Mouse (Mus musculus) common myeloid progenitor, adult 5-6 weeks (primary cell): Measurements from ENCODE around the gene Vgll1. TPM values are rescaled to one million over a fixed set of nuclear protein-coding genes. Genes with fewer than 3 reads are reported as not detected.

Experiments used
- ATAC-seq: replicated peaks from 2 replicates; pipeline ENCODE4 v1.8.0; 2016; ENCODE audit warnings: low read depth, mild to moderate bottlenecking, moderate TSS enrichment, inconsistent platforms; ENCODE audit not compliant: poor library complexity, severe bottlenecking
- total RNA-seq: library from RNA; stranded (forward); fragments of 200-1000, 187-1606 nt; gene quantifications from 2 replicates; pipeline ENCODE4 v1.2.3, GENCODE M21; 2017

Vgll1 gene
- total RNA-seq = not detected in 2 replicates

DNA sequence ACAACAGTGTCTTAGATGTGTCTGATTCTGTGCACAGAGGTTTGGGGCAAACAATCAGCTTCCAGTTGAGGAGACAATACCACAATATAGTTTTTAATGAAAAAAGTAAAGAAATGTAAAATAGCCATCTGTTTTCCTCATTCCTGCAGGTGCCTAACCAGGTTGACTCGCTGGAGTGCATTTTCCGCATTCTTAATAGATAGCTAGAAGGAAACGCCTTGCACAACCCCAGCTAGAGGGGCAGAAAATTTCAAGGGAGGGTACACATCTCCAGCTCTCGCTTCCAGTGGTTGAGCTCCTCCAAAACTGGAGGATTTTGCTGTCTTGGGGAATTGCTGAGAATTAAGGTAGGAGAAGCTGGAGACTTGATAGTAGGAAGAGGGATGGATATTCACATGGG is at the start of gene Vgll1:
Gene Vgll1 (plus strand): TSS at position 301 of the 400 bp plus-strand sequence.
- no peak for ATAC-seq

DNA sequence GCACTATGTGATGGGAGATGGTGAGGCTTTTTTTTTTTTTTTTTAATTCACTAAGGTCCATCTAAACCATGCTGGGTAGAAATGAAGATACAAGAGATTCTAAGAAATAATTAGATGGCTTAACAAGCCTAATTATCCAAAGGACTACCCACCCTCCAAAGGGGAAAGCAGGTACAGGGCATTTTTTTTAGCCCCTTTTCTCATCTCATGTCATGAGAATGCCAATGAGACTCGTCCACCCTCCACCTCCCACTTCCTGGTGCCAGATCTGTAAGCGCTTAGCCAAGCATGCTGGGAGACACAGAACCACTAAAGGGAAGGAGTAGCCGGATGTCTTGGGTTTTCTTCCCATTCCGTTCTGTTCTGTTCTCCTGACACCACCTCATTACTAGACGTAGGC is 45.1 kb upstream of the Vgll1 start, which contains the start of gene Brs3:
Gene Brs3 (plus strand): TSS at position 301 of the 400 bp plus-strand sequence.
- ATAC-seq = no peak

DNA sequence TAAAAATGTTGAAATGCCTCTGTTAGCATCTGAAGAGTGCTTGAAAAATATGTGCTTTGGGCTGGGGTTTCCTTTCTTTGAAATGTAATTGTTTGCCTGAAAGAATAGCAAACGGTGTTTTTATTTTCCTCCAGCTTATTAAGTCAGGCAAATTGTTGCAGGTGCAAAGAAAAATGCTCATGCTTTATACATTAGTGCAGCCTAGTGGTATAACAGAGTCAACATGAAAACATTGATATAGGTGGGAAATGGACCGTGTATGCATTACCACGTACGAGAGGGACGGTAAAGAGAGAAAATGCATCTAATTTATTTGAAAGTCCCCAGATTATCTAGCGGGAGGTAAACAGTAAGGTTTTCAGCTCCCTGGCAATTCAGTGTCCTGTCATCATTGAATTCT is 44.0 kb upstream of the Vgll1 start:
- no peak for ATAC-seq

DNA sequence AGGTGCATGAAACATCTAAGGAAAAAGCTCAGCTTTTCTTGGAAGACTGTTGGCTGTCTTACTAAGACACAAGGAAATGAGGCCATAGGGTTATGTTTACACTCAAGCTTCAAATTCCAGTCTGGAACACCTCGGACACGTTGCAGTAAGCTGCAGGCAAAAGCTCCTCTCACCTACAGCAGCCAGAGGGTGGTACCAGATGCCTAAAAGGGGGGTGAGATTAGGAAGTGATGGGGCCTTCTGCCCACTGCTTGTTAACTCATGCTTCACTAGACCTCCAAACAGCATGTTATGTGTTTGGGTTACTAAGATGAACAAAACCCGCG is 35.1 kb upstream of the Vgll1 start:
- peak; percentile 46; the same call in 1 of the 2 replicates for ATAC-seq

DNA sequence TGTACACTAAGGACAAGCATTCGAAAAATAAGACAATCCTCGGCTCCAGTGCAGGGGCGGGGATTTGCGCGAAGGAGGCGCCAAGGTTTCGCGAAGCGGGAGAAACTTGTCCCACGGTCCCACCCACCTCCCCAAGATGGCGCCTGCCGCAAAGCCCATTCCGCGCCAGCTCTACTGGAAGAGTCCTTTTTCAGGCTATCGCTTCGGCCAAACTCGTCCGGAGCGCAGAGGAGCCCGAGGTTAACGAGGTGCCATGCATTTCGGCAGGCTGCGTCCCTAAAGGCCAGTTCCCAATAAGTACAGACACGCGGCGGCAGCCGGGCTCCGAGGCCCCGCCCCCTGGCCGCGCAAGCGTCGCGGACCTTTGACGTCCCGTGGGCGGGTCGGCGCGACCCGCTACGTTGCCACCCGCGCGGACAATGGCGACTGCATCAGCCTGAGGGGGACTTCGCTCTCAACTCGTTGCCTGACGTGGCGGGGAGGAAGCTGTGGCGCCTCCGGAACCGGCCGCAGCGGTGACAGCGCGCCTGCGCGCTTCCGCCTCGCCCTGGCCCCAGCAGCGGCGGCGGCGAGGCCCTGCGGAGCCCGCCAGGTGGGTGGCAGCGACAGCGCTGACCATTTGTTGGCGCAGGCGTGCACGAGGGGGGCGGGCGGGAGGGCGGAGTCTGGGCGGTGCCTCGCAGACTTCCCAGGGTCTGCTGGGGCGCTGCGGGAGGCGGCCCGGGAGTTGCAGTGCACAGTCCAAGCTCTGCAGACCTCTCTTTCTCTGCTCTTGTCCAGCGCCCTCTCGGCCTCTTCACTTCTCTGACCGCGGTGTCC is 34.5 kb upstream of the Vgll1 start, which contains the start of gene Htatsf1:
Gene Htatsf1 (plus strand): TSS at position 410 of the 819 bp plus-strand sequence.
- ATAC-seq = peak; percentile 92

DNA sequence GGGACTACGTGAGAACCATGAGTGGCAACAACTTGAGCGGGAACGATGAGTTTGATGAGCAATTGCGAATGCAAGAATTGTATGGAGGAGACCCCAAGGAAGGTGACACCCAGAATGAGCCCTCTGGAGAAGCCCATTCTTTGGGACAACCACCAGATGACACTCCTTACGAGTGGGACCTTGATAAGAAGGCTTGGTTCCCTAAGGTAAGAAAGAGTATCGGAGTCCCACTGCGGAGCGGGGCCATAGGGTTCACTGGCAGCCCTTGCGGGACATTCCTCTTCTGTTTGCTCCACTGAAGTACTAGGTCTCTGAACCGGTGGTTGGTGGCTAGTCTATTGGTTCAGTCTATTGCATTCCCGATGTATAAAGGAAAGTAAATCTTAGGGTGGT is 33.9 kb upstream of the Vgll1 start:
- peak; percentile 6; the same call in 1 of the 2 replicates for ATAC-seq

DNA sequence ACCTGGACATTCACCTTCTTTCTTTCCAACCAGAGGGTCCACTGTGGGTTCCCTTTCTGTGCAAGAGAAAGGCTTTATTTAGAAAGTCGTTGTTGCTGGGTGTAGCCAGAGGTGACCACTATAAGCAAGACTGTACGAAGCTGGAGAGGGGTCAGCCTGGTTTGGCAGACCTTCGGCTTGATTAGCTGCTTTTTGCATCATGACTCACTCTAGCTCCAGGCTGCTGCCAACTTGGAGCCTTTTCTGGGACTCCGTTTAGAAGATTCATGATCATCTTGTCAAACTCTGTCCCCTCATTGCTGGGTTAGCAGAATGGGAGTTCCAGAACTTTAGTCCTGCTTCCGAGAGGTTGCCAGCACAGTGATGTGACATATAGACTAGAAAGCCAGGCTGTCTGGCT is 6.4 kb upstream of the Vgll1 start:
- ATAC-seq = no peak

DNA sequence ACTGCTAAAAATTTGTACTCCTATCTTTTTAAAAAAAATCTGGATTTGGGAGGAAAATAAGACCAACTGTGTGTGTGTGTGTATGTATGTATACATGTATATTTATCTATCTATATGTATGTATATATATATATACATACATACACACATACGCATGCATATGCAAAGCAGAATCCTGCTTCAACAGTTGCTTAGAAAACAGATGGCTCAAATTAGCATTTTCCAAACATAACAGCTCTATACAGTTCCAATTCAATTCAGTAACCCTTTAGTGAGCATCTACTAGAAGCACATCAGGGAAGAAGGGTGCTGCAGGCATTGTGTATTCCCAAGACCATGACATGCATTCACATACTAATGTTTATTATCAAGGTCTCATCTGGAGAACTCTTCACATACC is 15.5 kb downstream of the Vgll1 start:
- no peak for ATAC-seq

DNA sequence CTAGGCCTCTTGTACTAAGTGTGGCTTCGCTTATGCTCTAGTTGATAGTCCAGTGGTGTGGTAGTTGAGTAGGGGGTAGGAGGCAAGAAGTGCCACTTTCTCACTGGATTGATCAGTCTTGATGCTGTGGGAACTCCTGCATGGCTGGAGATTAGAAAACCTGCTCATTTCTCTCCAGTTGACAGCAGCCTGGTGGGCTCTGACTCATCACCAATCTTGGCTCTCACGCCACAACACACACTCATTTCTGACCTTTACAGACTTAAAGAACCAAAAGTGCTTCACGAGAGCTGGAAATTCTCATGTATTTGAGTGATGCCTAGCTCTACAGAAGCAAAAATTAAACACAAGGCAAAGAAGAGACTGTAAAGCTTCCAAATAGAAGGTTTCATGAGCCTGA is 19.1 kb downstream of the Vgll1 start:
- ATAC-seq = no peak

DNA sequence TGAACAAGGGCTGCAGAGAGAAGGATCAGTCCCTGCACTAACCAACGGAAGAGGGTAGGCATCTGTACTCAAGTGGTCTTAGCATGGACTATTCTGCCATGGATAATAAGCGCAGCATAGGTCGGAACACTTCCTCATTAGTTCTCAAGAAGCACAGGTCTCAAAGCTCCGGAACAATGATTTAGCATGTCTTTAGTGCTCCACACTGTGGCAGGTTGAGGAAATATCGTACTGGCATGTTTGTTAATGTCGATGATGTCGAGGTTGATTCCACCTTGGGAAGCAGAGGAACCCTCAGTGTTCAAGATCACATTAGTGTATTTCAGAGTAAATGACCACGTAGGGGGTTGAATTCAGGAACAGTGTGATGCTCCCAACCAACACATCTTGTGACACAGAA is 30.2 kb downstream of the Vgll1 start:
- no peak for ATAC-seq

DNA sequence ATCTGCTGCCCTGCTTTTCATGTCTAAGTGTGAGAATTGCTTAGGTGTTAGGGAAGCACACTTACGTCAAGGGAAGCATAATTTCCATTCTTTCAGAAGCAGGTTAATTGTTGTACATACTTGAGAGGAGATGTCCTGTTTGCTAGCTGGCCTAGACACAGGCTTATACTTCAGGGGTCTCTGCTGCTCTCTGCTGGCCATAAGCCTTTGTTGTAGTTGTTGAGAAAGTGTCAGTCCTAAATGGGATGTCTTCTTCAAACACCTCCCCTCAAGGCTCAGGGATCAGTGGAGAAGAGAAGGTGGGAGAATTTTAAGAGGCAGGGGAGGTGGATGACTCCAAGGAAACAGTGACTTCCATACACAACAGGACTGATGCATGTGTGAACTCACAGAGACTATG is 32.9 kb downstream of the Vgll1 start:
- ATAC-seq = no peak

DNA sequence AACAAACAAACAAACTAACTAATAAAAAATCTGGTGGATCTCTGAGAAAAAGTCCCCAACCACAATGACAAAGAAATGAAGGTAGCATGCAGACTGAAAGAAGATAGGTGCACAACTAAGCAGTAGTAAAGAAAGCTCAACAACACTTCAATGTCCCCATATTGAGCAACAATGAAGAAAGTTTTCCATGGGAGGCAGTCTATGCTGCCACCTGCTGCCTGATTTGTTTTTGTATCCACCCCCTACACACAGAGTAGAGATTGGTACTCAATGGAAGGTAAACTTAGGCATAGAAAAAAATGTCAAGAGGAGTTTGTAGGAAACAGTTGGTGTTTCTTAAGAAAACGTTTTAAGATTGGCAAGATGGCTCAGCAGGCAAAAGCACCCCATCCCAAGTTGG is 42.7 kb downstream of the Vgll1 start:
- ATAC-seq = no peak

DNA sequence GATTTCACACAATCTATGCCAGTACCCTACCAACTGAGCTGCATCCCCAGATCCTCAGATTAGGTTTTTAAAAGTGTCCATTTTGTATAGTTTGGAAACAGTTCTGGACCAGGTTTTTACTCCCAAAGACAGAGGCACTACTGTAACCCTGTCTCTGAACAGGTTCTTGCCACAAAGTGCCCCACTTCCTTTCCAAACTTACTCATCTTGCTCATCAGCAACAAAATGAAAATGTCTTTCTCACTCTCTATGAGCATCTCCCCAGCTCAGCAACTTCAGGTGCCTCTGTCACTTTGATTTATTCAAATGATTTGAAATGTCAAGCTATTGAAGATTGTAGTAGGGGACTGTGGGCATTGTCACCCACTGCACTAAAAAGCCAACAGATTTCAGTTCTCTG is 49.7 kb downstream of the Vgll1 start:
- ATAC-seq = no peak

DNA sequence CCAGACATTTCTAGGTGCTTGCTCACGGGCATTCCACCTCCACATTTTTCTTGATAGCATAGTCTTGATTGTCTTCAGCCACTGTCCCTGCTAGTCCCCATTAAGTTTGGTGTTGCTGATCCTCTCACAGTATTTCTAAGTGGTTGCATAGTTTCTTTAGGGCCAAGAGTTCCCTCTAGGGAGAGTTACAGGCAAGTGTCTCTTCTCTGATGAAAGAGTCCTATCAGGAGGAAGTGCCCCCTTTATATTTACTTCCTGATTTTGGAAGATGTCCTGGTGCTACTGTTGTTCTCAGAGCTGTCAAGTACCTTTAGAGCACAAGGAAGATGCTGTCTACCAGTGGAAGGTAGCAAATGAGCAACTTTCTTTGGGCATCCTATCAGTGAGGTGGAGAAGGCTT is 65.6 kb downstream of the Vgll1 start:
- 0 out of 2 replicates have a peak, but pooled peaks have one; percentile 42 for ATAC-seq

Other genes with a start within 250 kb of the Vgll1 start
- not detected in 2 replicates for gene Adgrg4, start 217.9 kb upstream of the Vgll1 start, total RNA-seq
- gene Brs3, start 45.0 kb upstream of the Vgll1 start, total RNA-seq = not detected in 2 replicates
- 92.6 and 95.2 TPM in 2 replicates for gene Htatsf1, start 34.5 kb upstream of the Vgll1 start, total RNA-seq
- not detected in 2 replicates for gene Cd40lg, start 124.0 kb downstream of the Vgll1 start, total RNA-seq